Mouse (Mus musculus) retina, postnatal 1 day (tissue): ENCODE measurements around the gene Dcaf17.
A peak's percentile ranks its signal among the peaks of the same experiment; 100 is the strongest.

ENCODE experiments used
- DNase-seq: peaks from one replicate; pipeline ENCODE4 v3.0.0-alpha.2; 2012

Dcaf17 gene

DNA sequence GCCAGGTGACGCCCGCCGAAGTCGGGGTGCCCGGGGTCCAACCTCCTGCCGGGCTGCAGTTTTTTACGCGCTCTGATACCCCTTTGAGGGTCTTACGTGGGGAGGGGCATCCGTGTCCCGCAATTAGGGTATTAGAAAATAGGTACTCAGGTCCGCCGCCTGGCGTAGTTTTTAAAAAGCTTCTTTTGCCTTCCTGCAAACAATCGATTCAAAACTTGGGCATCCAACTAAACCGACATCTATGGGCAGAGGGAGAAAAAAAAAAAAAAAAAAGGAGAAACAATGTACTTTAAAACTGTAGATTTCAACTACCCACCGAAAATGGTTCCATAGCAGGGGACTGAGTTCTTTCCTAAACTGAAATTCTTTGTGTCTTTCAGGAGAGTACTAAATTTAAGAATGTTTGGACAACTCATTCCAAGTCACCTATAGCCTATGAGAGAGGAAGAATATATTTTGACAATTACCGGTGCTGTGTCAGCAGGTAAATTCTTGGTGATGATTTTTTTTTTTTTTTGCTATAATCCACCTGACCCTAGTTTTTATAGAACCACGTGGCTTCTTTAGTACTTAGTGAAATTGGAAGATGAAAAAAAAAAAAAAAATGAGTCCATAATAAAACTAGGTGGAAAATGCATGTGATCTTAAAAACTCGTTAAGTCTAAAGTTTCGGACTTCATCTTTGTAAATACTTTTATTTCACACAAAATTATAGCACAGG lies 1.1 kb downstream of the Dcaf17 start:
- no peak for DNase-seq

DNA sequence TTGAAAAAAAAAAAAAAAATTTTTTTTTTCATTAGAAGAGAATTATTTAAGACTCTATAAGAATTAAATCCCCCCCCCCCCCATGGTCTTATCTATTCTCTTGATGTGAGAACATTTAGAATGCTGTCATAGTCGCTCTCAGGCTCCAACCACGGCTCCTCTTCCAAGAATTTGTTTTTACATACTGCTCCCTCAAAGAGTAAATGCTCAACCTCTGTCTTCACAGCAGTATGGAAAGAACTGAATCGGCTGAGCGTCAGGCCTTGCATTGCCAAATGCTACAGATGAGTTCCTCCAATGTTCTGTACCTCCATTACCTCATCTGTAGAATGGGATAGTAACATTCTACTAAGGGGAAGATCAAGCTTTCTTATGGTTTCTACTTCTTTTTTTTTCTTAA lies 16.5 kb downstream of the Dcaf17 start:
- DNase-seq = no peak

DNA sequence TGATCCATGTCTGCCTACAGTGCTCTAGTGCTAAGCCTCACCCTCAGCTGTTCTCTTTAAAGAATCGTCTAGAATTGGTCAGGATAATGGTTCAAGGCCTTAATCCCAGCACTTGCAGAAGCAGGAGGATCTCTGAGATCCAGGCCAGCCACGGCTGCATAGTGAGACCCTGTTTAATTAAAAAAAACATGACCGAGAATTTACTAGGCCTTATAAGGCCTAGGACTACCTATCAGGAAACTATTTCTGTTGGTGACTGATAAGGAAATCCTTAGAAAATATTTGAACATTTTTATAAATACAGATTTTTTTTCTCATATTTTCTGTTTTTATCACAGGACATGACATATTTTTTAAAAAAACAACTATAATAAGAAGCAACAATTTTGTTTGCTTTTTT lies 18.2 kb downstream of the Dcaf17 start:
- DNase-seq = no peak

DNA sequence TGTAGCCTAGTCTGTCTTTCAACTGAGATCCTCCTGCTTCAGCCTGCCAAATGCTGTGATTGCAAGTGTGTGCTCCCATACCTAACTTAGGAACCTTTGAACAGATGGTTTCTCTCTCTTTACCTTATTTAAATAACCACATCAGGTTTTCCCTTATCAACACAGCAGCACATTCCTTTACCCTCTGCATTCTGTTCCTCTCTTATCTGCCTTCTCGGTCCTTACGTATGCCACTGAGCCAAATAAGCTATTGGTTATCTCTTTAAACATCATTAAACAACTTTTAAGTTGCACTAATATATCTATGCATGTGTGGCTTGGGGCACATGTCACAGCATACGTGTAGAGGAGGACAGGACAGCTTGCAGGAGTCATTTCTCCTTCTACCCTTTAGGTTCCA lies 18.7 kb downstream of the Dcaf17 start:
- DNase-seq = no peak

DNA sequence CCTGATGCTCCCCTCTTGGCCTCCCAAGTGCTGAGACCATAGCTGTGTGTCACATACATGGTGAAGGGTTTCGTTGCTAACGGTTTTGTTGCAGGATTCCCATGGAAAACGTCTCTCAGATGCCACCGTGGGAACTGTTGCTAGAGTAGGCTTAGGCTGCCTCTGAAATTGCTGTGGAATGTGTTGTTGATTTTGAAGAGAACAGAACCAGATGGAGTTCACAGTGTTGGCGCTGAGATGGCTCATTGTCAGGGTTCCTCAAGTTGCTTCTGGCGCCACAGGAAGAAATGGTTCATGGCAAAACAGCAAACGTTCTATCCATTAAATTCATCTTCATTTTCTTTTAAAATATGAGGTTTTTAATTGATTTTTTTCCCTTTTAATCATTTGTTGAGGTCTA lies 27.3 kb downstream of the Dcaf17 start:
- no peak for DNase-seq

DNA sequence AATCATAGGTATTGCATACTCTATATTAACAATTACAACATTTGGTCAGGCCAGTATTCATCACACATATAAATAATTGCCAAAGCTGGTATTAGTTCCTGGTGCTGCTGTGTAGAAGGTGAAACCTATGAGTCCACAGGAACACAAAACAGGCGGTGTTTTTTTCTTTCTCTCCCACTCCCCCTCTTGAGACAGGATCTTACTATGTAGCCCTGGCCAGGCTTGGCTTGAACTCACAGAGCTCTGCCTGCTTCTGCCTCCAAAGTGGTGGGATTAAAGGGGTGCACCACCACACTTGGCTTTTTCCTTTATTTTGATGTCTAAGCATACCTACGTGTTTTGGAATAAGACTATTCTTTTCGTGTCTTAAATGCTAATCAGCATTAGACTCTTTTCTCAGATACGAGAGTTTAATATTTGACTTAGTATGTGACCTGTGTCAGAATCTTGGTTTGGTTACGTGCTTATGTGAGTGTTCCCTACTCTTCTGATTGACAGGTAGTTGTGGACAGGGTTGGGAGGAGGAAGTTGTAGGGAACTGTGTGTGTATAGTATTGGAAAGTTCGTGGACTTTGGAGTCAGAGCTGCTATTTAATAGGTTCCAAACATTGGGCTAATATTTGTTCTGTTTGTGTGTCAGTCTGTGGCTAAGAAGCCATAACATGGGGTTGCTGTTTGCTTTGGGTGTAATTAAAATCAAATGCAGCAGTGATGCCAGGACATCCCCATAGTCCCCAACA lies 28.5 kb downstream of the Dcaf17 start:
- DNase-seq = no peak

DNA sequence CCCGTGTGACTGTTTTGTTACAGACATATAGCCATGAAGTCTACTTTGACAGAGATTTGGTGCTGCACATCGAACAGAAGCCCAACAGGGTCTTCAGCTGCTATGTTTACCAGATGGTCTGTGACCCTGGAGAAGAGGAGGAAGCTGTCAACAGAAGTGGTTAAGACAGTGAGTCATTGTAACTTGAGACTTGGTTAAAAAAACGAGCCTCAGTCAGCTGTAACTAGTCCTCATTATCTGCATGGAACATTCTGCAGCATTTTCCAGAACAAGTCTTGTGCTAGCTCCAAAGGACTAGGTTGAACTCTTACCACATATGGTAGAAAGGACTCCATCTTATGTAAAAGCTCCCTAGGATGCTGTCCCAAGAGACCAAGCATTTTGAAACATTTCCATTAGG lies 34.6 kb downstream of the Dcaf17 start:
- no peak for DNase-seq

DNA sequence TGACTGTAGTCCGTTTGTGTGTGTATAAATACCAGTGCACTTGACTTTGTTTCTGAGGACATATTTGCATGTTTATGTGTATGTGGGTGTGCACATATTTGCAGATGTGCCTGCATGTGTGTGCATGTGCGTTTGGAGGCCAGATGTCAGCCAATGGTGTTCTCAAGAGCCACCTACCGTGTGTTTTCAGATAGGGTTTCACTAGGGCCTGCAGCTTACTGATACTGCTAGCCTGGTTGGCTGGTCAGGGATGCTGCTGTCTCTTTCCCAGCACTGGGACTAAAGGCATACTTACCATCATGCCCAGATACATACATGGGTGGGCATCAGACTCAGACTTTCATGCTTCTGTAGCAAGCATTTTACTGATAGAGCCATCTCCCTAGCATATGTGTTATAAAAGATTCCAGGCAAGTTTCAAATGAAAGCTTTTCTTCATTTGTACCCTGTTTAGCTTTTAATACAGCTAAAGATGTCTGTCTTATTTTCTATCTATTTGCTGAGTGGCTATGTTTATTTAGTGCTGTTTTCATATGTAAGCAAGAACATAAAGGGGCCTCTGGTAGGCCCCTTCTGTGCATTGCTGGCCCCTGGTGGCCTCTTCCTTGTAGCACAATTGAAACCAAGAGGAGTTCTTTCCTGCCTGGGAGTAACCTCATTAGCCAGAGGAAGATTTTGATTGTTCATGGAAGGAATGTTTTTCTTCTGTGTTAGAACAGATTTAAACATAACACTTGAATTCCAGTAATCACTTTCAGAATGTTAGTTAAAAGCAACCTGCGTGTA lies 35.7 kb downstream of the Dcaf17 start:
- DNase-seq = peak; percentile 18

DNA sequence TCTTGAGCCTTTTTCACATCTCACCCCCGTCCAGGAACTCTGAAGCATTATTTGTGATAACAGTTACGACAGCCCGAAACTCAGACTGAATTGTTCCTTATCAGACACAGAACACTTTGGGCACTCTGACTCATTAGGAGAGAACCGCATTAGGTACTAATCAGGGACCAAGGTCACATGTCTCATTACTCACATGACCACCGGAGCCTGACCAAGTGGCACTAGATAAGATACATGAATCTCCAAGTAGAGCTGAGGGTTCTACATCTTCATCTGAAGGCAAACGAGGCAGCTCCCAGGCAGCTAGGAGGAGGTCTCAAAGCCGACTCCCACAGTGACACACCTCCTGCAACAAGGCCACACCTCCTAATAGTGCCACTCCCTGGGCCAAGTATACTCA lies 41.0 kb downstream of the Dcaf17 start:
- DNase-seq = no peak

DNA sequence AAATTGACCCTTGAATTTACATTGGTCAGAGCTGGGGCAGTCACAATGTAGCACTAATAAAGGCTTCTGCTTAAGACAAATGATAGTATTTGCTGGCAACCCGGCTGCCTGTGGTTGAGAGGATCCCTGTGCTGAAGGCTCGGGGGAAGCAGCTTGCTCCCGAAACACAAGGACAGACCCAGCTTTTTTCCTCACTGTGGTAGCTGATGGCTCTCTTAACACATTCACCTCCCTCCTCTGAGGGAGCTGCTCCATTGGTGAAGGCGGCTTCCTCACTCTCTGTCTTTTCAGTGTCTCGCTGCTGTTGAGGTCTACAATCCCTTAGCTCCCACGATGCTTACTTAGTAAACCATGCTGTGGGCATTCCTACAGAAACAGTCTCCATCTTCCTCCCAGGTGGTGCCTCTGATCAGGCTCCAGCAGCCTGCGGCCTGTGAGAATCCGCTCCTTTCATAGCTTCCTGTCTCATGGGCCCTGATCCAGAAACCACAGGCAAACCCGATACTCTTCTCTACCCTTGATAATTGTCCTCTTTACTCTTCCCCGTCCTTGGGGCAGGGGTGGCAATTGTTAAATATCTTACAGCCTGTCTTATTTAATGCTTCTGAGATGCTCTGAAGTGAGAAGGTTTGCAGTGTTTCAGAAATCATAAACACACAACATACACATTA lies 47.6 kb downstream of the Dcaf17 start:
- DNase-seq = no peak

DNA sequence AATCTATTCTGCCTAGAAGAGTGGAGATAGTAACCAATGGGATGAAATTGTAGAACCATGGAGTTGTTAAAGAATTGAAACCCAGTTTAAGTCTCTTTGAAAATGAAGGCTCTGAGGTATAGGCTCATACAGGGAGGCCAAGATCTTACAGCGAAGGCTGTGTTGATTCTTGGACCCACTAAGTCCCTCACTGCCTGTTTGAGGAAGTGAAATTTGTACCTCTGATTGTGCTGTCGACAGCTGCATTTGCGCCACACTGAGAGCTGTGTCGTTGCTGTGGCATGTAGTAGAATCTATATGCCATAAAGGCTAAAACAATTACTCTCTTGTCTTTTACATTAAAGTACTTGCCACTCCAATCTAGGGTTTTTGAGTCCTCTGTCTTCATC lies 48.2 kb downstream of the Dcaf17 start:
- no peak for DNase-seq

DNA sequence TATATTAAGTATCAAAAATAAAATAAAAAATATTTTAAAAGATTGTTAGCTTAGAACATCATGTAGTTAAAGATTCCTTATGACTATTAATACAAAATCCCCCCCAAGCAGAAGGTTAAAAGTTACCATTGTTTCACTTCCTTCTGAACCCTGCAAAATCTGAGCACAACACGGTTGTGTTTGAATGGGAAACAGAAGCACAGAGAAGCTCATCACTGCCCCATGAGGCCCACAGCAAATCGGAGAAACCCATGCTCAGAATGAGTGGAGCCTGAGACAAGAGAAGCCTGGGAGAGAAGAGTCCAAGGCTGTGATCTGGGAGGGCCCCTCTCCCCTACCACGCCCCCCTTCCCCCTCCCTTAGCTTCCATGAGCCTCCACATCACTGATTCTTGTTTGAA lies 49.6 kb downstream of the Dcaf17 start:
- DNase-seq = no peak

DNA sequence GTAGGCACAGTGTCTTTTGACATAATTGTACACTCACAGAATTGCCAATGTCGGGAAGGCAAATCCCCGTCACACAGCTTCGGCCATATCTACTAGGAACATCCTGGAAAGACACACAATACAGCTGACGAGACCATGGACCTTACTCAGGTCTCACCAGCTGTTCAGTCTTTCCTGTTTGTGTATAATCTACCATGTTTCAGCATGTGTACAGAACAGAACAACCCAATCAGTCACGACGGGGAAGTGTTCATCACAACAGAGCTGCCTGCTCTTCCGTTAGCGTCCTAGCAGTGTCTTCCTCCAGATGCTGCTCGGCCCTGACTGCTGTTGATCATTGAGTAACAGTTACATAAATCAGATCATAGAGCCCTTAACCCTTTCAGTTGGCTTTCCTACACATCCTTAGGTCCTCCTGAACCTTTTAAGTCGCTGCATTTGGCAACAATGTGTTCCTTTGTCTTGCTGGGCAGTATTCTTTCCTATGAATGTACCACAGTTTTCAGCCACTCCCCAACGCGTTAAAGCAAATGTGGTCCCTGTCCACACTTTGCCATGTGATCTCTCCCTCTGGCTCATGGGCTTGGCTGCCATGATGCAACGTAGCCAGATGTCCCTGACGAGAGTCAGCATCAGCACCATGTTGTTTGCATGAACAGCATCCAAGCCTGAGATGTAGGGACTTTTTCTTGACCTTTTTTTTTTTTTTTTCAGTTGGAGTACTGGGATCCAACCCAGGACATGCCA lies 50.5 kb downstream of the Dcaf17 start:
- DNase-seq = no peak

DNA sequence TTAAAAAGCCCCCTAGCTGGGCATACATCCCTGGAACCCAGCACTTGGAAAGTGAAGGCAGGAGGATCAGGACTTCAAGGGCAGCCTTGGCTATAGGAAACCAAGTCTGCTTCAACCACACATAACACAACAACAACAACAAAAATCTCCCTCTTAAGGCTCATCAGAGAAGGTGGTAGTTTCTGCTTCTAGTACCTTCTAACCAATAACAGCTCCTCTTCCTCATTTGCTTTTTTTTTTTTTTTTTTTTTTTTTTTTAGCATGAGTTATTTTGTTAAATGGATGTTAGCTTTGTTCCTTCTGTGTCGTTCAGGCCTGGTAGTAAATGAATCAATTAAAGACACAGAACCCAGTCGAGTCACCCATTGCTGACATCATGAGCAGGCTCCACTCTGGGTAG lies 52.1 kb downstream of the Dcaf17 start:
- no peak for DNase-seq

DNA sequence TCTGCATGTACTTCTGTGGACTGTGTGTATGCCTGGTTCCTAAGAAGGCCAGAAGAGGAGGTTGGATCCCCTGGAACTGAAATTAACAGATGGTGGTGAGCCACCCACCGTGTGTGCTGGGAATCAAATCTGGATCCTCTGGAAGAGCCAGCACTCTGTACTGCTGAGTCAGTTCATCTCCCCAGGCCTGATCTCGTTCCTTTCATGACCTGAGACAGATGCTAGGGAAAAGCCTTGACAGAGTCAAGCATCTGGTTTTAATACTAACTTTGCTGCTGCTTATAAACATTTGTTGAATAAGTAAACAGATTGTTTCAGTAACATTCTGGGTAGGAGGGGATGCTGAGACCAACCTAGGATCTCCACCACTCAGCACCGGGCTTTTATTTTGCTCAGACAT lies 53.4 kb downstream of the Dcaf17 start:
- no peak for DNase-seq

DNA sequence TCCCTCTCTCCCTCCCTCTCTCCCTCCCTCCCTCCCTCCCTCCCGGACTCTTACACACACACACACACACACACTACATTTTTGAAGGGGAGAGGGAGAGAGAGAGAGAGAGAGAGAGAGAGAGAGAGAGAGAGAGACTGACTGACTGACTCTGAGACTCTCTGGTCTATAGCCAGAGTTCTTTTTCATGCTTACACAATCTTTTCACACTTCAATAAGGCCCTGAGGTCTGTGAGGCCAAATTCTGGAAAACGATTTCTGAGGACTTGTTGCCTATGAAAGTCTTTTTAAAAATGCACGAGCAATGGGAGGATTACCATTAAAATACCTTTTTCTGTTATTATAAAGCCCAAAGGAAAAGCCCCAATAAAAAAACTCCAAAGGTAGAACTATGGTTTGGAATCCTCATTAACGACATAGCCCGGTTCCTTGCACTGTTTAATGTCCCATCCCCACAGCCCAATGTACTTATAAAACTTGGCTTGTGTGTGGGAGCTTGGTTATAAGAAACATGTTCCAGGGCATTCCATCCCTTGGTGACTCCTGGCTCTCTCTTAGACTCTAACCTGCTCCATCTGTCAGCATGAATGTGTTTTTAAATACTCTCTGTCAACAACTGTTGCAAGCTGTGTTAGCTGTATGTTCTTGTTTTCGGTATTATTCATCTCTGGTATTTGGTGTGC lies 58.5 kb downstream of the Dcaf17 start:
- no peak for DNase-seq

DNA sequence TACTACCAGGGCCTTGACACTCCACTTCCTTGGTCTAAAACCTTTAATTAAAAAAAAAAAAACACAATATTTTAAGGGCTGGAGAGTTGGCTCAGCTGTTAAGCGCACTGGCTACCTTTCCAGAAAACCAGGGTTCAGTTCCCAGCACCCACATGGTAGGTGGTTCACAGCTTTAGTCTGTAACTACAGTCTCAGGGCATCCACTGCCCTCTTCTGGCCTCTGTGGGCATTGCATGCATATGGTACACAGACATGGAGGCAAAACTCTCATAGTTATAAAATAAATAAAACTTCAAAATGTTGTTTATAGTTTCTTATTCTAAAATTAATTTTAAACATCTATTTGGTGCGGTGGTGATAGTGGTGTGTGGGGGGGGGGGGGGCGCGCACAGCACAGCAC lies 61.0 kb downstream of the Dcaf17 start:
- DNase-seq = no peak

DNA sequence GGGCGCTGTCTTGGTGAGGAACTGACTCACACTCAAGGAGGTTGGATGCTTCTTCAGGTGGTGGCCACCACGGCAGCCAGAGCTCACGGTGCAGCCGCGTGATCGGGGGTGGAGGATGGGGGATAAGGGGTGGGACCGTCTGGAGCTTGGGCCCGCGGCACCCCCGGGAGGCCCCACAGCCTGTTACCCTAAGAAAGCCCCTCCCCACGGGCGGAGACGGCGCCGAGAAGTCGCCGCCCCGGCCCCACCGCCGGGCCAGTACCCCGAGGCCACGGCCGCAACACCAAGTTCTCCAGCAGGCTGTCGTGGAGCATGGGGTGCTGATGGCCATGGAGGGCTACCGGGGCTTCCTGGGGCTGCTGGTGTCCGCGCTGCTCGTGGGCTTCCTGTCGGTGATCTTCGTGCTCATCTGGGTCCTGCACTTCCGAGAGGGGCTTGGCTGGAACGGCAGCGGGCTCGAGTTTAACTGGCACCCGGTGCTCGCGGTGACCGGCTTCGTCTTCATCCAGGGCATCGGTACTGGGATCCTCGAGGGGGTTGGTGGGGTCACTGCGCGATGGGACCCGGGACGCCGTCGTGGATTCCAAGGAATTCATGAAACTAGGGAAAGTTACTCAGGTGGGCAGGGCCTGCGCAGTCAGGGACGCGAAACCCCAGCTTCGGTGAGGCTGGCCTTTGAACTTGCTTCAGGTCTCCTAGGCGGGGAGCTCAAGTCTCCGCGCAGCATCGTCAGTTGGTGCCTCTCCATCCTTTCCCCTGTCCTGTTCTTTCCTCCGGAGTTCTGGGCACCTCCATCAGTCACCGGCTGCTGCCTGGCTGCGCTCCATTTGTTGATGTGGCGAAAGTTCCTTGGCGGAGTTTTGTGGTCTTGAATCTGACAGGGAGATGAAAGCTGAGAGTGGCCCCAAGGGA lies 62.9 kb downstream of the Dcaf17 start, which contains the start of gene Cybrd1:
Cybrd1 (plus strand) TSS at position 127 of the 912 bp plus-strand sequence.
- peak; percentile 47 for DNase-seq

DNA sequence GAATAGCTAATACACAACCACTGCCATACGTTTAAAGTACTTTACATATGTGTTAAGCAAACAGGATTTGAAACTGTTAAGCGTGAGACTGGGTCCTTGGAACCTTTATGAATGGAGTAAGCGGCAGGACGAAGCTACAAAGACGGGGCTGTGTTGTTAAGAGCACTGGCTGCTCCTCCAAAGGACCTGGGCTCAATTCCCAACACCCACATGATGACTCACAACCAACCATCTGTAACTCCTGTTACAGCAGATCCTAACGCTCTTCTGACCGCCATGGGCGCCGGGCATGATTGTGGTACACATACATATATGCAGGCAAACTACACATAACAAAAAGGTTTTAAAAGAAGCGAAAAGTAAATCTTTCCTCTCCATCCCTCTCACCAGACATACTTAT lies 65.7 kb downstream of the Dcaf17 start:
- DNase-seq = no peak

DNA sequence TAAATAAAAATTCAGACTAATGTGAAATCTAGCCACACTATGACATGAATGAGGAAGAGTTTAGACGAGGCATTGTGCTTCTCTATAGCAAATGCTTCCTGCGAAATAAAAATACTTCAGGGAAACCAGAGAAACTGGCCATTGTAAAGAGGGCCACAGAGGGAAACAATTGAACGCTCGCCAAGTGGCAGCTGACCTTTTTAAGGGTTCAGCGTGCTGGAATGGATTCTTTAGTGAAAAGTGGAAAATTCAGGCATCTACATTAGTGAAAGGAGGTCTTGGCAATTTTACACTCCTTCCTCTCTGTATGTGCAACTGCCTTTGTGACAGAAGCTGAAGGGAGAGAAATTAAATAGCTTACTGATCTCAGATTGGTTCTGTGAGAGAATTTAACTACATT lies 66.3 kb downstream of the Dcaf17 start:
- DNase-seq = no peak
